Mouse (Mus musculus) megakaryocyte, embryonic 14.5 days (primary cell): ENCODE measurements around the gene Sdhaf2.

Experiments
- FLI1 ChIP-seq: IDR thresholded peaks from 2 replicates; pipeline ENCODE4 v1.6.1; 2012; ENCODE audit warnings: low read length, inconsistent platforms, mixed read lengths
- GATA1 ChIP-seq: IDR thresholded peaks from 3 replicates; pipeline ENCODE4 v1.6.1; 2012; ENCODE audit warnings: mixed read lengths, low read length, inconsistent platforms, borderline replicate concordance

GRCm38 (mm10) chr19:10456752-10457483 lies 69.0 kb downstream of the Sdhaf2 start, which contains the start of gene Lrrc10b:
- no peak for TF ChIP-seq GATA1
- no peak for TF ChIP-seq FLI1
